Mouse (Mus musculus): Measurements from ENCODE around the gene Olfr1224-ps1.
"Not testable (repeated sequence)": the region's sequence is repeated elsewhere in the genome, so short reads cannot be mapped to it uniquely, and the experiment has no call there.

Olfr1224-ps1 gene

DNA sequence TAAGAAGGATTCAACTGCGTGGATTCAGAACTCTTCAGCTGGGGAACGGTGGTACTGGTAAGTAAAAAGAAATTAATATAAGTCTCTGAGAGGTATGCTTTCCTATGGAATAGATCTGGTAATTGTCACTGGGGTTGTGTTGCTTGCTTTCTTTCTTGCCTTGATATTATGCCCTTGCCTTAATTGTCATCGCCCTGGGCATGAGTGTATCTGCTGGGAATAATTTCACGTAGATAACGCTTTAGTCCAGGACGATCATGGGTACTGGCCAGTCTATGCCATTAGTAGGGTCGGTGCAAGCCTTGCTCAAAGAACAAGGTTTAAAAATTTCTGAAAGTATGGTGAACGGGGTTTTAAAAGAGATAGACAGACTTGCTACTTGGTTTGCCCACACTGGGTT lies at the start of gene Olfr1224-ps1:
Olfr1224-ps1 (minus strand) TSS at position 101 of the 400 bp plus-strand sequence.
- DNase-seq (ENCODE audit: low read depth), result not testable (repeated sequence)

DNA sequence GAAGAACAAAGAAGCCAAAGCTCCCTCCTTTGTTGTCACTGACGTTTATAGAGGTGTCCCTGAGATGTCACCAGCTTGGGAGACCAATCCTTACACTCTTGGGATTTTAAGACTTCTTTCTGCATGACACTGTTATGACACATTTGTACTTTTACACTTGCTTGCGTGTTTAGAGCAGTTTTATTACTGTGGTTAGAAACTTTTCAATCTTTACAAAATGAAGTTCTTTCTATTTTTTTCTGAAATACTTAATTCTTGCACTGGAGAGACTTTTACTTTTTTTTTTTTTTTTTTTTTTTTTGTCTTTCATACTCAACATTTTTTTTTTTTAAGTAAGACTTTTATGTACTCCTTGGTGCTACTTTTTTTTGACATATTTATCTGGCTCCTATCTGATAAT lies 36.1 kb upstream of the Olfr1224-ps1 start, which contains the start of gene Olfr1226:
Olfr1226 (minus strand) TSS at position 101 of the 400 bp plus-strand sequence.
- no peak for DNase-seq (ENCODE audit: low read depth)

DNA sequence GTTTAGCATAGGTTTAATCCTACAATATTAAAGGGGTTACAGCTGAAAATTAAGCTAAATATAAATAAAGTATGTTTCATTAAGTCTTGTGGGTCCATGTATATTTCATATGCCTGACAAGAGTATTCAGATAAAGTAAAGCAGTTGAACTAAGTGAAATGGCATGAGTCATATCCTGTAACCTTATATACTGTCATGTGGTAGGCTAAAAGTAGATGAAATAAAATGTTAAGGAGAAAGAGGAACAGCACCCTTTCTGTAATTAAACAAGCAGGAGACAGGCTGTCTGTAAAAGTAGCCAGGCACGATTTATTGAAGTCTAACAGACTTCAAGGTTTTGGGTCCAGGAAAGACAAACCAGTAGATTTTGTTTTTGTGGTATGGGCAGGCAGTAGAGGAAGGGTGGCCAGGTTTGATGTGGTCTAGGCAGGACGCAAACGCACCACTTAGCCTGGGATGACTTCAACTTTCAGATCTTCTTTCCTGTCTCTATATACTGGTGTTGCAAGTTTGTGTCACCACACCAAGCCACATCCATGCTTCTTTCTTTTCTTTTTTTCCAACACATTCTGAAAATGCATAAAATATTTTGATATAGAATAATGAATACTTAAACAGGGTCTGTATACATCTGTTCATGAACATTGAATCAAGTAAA lies 32.6 kb upstream of the Olfr1224-ps1 start:
- DNase-seq (ENCODE audit: low read depth), result no peak

DNA sequence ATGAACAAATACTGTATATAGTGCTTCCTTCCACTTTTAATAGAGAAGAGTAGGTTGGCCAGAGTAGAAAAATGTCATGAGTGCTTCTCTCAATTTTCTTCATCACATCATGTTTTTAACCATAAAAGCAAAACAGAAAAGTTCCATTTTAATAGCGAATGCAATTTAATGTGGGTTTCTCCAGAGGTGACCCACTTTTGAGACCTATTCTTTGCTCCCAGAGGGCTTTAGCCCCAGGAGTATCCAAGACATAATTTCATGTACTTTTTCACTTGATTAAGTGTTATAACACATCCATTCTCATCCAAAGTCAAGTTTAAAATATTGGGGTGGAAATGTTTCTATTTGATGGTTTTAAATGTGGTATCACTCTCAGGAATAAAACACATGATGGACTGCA lies 10.7 kb upstream of the Olfr1224-ps1 start, which contains the start of gene Olfr1225:
Olfr1225 (minus strand) TSS at position 101 of the 400 bp plus-strand sequence.
- no peak for DNase-seq (ENCODE audit: low read depth)

DNA sequence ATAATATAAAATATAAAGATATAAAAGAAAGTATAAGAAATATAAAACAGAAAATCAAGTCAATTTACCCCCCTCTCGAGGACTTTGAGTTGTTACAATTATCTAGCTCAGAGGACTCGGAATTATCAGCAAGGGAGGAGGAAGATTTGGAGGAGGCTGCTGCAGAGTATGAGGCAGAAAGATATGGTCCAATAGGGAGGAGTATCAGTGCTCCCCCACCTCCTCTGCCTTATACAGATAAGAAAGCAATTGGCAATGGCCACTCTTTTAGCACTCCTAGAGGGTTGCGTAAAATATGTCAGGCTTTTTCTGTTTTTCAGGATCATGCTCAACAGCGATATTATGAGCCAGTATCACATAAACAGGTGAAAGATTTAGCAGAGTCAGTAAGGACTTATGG lies 820 bp upstream of the Olfr1224-ps1 start:
- DNase-seq (ENCODE audit: low read depth), result not testable (repeated sequence)

DNA sequence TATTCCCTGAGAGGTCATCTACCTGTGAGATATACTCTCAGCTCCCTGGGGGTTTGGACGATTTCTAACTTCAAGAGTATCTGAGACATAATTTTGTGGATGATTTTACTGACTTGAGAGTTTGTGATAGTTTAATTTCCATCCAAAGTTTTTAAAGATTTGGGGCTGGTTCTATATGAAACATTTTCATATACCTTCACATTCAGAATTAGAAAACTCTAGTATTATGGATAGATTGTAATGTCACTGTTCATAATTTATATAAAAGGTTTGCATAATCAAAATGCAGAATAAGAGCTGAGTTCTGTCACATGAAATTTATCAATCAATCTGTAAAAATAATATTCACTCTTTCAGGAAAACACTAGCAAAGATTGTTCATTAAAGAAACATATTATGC lies 12.4 kb downstream of the Olfr1224-ps1 start, which contains the start of gene Olfr1223:
Olfr1223 (minus strand) TSS at position 101 of the 400 bp plus-strand sequence.
- DNase-seq (ENCODE audit: low read depth), result no peak

DNA sequence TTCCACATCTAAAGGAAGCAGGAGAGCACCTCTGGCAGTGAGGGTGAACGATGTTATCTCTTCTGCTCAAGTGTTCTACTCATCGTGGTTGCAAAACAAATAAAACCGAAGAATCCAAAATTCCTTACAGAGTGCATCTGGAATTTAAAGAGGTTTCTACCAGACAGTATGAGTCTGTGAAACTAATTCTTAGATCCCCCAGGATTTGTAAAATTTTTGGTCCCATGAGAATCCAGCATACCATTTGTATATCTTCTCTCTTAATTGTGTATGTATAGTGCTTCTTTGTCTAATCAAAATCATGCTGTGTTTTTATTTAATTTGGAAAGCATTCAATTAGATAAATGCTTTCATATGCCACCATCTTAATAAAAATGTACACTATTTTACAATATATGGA lies 30.9 kb downstream of the Olfr1224-ps1 start, which contains the start of gene Olfr1222:
Olfr1222 (minus strand) TSS at position 101 of the 400 bp plus-strand sequence.
- no peak for DNase-seq (ENCODE audit: low read depth)

DNA sequence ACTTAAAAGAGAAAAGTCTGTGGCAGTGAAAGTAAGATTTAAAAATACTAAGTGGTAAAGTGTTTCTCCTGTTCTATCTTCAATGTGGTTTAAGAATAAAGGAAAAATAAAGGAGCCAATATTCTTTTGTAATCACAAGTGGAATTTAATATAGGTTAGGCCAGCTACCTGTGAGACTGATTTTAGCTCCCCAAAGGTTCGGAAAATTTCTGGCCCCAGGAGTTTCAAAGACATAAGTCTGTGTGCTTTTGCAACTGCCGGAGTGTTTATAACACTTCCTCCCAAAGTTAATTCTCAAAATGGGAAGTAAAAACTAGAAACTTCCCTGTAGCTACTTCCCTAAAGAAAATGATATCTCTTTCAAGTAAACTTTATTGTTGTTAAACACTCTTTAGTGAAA lies 46.7 kb downstream of the Olfr1224-ps1 start, which contains the start of gene Olfr1221:
Olfr1221 (minus strand) TSS at position 101 of the 400 bp plus-strand sequence.
- no peak for DNase-seq (ENCODE audit: low read depth)

DNA sequence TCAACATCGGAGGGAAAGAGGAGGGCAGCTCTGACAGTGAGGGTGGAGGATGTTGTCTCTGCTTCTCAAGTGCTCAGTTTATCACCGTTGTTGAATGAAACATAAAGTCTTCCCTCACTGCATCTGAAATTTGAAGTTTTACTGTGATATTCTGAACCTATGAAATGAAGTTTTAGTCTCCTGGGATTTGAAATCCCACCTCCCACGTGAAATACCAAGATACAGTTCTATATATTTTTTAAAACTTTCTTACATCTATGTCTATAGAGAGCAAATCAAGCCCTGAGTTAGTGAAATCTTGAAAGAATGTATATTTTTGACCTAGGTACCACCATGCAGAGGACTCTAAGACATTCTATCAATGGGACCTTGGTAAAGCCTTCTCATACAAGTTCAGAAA lies 57.2 kb downstream of the Olfr1224-ps1 start, which contains the start of gene Olfr1220:
Olfr1220 (minus strand) TSS at position 101 of the 400 bp plus-strand sequence.
- no peak for DNase-seq (ENCODE audit: low read depth)

DNA sequence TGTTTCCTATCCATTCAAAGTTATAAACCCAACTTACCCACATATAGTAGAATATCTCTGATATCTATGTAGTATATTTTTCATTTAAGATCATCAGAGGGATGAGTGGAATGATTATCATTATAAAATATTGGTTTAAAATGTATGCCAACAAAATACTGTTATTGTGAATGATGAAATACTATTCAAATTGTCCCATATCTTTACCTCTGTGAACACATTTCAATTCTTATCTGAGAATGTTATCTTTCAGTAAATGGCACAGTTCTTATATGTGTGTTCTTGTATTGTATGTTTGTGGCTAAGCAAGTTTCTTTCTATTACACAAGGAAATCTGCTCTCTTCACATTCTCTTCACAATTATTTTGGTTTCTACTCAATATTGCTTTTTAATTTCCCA lies 58.2 kb downstream of the Olfr1224-ps1 start:
- no peak for DNase-seq (ENCODE audit: low read depth)
